Mouse (Mus musculus) testis, postnatal 14 days (tissue): ENCODE data around the gene Piezo1.

Source experiments
- DNase-seq: peaks from one replicate; pipeline ENCODE4 v3.0.0; 2021; ENCODE audit warnings: low spot score

Piezo1 gene

DNA sequence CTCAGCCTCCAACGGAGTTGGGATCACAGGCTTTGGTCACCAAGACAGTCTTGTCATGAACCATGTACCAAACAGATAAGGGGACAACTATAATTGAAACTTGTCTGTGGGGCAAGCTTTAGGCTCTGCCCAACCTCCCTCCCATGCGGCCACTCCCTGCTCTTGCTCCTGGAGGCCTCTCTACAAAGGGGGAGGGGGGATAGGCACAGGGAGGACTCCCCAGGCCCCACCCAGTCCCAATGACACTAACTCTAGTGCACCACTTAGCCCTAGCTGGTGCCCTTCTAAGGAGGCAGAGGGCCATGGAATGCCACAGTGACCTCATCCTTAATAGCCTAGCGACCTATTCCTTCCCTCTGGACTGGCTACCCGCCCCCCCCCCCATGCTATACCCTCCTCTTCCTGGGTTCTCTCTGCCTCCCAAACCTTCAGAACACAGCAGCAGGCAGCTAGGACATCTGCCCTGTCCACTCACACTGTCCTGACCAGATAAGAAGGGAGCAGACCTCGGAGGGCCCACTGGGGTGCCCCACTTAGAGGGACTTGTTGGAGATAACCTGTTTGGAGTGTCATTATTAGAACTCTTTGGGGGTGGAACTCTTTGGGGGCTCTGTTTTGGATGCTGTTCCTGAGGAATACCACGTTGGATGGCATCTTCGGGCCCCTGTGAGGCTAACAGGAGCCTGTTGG, 4.9 kb downstream of the Piezo1 start:
- no peak for DNase-seq

DNA sequence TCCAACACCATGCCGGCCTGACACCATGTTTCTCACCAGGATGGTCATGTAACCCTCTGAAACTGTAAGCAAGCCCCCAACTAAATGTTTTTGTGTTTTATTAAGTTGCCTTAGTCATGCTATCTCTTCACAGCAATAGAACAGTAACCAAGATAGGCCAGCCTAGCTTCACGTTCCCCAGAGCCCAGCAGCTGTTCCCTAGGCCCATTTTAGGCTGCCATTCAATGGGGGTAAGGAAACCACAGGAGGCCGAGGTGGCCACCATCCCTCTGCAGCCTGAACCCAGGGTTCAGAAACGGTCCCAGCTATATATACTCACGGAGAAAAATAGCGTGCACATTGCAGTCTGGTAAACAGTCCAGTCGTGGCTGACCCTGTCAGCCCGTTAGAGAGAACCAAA, 7.0 kb downstream of the Piezo1 start:
- DNase-seq = no peak

DNA sequence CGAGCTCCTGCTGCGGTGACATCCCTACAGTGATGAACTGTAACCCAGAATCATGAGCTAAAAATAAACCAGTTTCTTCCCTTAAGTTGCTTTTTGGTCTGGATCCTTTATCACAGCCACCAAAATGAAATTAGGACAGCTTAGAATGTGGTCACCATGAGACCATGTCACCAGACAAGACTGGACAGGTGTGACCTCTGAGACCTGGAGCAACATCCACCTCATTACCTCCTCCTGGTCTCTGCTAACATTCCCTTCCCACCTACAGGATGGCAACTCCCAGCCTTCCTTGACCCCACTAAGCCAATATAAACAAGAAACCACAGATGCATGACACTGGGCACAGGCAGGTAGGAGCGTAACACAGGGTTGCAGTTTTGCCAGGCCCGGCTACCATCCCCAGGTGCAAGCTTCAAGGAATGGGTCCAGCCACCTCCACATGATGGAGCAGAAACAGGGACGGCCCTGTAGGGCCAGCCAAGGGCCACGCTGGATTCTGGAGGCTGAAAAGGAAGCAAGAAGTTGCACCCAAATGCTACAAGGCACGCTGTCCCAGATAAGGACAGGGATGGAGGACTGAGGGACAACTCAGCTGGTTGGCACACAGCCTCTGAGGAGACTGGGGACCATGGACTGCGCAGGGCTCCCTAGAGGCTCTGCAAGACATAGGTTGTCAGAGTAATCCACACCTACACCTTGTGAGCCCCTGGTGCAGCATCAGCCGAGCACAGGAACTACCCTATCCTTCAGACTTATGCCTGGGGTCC, 12.6 kb downstream of the Piezo1 start:
- DNase-seq = no peak

DNA sequence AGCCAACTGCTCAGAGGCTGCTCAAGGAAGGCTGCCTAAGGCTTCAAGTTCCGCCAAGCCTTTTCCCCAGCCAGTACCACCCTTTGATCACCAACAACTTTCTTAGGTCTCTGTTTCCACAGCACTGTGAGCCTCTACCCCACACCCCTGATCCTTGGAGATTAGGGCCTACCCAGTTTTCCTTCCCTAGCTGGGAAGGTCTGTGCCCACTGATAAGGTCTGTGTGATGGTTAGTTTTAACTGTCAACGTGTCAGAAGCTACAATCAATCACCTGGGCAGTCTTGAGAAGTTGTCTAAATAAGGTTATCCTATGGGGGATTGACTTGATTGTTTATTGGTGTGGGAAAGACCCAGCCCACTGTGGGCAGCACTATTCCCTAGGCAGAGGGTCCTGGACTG, 13.3 kb downstream of the Piezo1 start:
- no peak for DNase-seq

DNA sequence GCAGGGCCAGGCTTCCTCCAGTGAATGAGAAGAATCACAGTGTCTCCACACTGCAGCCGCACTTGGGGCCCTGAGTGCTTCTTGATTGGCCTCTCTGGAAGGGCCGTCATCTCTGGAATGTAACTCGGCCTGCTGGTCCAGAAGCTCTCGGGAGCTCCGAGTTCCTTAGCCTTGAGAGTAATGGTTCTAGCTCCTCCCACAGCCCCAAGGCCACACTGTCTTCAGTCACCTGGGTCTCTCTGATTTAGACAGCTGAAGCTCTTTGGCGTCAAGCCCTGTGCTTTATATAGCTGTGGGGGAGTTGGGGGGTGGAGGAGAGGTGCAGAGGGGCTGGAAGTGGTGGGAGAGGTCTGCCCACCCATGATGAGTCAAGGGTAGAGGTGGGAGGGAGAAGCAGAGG, 14.1 kb downstream of the Piezo1 start:
- peak; percentile 87 for DNase-seq

DNA sequence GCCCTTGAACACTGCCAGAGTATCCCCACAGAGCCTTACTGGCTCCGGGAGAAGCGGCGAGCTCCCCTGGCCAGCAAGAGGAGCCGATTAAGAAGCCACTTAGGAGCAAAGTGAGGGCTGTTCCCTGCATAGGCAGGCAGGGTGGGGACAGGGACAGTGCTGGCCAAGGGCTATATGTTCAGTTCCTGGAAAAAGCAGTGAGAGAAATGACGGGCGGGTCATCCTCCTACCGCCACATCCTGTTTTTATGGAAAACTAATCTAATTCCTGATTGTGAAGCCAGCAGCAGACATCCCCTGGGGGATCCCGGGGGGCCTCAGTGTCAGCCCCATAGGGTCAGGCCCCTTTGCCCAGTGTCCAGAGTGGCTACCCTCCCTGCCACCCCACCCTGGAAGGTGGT, 19.8 kb downstream of the Piezo1 start:
- DNase-seq = no peak

DNA sequence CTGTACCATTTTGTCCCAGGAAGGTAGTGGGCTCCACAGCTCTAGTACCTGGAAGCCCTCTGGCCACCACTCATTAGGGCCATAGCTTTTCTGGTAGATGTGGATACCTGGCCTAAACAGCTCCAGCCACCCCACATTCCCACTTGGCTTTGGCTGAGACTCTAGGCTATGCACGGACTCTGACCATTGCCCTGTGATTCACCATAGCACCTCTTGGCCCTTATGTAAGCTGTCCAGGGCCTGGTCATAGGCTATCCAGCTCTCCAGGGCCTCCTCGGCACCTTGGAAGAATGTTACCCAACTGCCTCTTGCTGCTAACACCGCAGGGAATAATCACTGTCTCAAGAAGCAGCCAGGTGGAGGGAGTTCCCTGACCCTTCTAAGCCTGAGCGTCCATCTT, 22.0 kb downstream of the Piezo1 start:
- DNase-seq = no peak

DNA sequence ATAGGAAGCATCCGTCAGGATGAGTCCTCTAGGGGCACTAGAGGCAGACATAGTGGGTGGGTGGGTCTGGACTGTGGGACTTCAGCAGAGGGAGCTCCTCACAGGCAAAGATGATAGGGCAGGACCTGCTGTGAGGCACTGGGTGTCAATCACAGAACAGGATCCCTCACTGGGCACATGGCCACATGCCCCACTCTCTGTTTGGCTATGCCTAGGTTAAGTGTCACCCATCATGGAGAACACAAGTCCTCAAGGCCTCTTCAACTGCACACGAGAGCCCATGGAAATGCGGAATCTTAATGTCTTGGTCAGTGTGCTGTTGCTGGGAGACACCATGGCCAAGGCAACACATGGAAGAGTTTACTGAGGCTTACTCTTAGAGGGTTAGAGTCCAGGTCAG, 23.2 kb downstream of the Piezo1 start:
- DNase-seq = no peak

DNA sequence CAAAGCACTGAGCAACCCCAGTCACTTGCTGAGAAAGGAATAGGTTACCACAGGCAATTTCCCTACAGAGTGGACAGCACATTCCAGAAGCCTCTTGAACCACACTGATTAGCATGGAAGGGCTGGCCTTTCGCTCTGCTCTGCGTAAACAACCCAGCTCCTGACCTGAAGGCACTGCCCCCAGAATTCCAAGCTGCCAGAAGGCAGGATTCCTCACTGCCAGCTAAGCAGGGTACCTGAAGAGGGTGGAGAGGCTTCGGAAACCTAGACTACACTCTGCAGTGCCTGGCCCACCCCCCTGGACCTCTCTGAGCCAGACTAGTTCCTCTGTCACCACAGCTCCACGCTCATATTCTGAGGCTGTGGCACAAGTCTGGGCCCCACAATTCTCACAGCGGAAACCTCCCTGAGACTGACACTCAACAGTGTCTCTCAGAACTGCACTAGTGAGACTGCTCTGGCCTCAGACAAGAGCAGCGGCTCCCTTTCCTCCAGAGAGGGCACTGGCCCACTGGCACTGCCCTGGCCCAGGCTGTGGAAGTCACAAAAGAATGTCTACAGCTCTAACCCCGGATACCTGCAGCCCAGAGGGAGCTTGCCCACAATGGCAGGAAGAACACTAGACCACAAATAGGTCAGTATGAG, 24.5 kb downstream of the Piezo1 start:
- no peak for DNase-seq

DNA sequence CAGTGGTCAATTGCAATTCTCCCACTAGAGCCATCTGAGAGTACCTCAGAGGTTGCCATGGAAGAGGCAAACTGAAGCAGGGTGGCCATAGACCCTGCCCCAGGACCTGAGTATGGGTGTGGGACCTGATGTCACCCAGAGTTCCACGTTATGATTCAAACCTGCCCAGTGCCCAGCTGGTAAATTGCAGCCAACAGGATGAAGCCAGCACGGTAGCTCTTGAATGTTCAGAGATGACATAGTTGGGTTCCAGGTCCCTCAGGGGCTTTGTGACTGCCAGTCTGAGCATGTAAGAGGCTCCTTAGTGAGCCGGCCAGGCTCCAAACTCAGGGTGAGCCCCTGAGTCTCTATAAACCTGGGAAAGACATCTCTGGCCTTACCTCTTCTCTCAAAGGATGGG, 25.0 kb downstream of the Piezo1 start:
- no peak for DNase-seq

DNA sequence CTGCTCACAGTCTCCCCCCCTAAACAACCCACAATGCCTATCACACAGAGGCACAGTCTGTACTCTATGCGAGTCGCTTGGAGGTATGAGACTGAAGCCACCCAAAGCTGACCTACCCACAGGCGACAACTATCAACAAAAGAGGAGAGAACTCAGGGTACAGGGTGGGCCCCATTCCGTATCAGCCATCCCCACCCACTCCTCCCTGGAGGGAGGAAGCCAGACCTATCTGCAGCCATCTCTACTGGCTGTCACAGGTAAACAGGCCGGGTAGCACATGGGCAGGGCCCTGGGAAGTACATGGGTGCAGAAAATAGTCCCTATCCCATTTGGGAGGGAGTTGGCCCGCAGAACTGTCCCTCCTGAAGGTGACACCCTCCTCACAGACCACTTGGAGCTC, 26.1 kb downstream of the Piezo1 start:
- DNase-seq = no peak

DNA sequence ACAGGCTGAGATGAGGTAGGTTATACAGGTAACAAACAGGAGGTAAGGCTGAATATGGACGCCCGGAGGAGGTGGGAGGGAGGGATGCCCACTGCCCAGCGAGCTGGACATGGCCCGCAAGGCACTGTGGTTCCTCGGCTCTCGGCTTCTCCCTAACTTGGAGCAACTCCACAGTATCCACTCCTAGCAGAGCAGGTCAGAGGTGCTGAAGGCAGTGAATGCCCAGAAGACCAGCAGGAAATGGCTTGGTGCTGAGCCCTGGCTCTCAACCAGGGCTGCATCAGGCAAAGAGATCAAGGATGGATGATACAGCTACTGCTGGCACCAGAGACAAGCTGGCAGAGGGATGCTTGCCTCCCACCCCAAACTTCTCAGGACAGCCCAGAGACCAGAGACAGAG, 26.6 kb downstream of the Piezo1 start:
- no peak for DNase-seq

DNA sequence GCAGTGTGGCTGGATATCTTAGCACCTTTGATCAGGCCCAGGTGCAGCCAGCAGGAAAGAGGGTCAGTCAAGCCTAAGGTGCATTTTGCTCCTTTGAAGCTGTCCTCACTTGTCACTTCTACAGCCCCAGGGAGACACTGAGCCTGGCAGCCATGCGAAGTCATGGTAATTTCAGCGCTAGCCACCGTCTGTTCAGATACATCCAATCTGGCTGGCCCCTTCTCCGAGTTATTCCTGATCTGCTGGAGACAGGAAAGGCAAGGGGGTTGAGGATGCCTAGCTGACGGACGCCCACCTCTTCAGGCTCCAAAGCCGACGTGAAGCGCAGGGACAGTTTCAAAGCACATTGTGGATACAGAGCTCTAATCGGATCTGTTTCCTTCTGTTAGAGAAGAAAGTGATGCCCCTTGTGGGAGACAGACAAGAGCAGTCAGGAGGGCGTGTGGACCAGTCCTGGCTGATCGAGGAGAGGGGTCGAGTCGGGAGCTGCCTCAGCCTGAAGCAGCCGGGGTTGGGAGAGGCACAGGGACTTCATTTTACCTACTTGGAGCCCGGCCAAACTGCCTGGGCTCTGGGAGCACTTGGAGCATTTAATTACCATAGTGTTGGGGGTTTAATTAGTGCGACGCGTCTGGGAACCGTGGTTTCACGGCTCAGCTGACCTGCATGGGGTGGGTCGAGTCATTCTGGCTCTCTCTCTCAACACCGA, 27.3 kb downstream of the Piezo1 start:
- no peak for DNase-seq

DNA sequence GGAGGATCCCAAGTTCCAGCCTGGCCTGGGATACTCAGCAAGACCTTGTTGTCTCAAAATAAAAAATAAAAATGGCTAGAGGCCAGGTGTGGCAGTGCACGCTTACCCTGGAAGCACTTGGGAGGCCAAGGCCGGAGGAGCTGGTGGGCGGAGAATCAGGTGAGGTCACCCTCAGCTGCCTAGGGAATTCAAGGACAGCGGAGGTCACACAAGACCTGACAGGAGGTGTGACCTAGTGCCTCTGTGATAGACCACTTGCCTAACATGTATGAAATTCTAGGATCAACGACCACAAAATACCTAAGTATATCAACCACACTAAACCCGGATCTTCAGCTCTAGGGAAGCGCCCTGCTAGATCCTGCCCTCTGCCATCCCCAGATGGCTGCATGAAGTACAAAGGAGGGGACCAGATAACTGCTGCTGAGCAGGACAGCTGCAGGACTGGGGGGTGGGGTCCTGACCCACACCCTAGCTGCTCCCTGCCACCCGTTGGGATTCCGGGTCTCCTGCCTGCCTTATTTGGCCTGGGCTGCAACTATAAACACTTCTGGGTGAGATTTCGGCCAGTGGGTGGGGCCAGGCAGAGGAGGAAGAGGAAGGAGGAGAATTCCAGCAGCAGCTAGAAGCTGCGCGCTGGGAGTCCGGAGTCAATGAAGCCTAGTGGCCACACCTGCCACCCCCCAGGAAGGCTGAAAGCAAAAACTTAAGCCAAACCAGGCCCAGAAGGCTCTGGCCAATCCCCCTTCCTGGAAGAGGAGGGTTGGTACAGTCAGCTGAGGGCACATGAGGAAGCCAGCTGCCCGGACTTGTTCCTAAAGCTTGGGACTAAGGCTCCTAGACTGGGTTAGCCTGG, 28.1 kb downstream of the Piezo1 start:
- DNase-seq = no peak

DNA sequence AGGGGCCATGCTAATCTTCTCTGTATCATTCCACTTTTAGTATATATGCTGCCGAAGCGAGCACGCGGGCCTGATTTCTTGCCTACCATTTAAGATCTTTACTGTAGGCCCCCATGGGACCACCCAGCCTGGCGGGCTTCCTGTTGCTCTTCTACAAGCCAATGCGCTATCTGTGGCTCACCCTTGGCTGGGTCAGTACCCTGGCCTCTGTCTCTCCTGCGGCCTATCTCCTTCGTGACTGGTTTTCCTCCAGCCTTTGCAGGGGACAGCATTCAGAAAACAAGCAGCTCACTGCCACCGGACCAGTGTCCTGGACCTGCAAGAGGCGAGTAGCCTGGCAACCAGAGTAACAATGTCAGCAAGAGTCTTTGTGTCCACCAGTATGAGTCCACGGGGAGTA, 30.5 kb downstream of the Piezo1 start:
- DNase-seq = no peak

DNA sequence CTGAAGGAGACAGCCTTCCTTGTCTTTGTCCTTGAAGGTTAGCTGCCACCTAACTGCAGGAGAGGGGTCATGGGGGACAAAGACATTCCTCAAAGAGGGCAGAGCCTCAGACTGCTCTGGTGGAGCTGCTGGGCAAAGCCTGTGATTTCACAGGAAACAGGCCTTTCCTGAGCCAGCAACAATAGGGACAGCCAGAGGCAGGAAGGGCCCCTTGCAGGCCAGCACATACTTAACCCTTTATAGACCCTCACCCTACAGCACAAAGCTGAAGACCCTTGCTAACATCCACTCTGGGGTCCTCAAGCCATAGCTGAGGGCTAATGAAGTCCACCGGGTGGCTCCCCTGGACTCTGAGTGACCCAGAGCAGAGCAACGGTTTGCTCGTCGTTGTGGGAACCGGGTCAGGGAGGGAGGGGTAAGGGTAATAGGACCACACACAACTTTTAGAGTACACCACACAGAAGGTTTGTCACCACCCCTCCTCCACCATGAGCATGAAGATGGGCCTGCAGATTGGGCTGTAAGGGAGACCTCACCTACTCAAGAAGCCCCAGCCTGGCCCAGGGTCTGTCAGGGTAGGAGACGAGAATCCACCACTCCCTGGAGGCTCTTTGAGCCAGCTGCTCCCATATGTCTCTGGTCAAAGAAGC, 33.5 kb downstream of the Piezo1 start:
- DNase-seq = no peak

DNA sequence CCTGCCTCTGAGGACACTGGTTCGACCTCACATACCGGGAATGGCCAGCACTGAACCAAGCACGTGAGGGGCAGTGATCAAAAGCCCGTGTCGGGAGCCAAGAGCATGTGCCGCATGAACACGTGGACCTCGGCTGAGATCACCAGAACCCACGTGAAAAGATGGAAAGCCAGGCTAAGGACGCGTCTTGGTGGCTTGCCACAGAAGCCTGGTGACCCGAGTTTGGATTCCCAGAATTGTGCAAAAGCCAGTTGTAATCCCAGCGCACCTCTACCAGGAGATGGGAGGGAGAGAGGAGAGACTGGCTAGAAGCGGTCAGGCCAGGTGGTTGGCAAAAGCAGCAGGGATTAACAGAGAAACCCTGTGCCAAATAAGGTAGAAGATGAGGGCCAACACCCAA, 35.4 kb downstream of the Piezo1 start:
- no peak for DNase-seq

DNA sequence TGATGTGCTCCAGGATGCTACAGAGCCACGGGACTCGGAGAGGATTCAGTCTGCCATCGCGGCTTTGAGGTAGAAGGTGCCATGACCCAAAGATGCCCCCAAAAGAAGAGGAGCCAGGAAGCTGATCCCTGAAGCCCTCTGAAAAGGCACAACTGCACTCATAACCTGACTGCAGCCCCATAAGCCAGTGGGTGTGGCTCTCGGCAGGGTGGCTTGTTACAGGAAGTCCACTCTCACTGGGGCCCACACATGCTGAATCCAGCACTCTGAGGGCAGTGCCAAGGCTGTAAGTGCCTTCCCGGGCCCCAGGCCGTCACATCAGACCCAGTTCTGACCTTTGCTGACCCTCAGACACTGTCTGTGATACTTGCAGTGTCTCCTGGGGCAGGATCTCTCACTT, 38.7 kb downstream of the Piezo1 start:
- DNase-seq = no peak

DNA sequence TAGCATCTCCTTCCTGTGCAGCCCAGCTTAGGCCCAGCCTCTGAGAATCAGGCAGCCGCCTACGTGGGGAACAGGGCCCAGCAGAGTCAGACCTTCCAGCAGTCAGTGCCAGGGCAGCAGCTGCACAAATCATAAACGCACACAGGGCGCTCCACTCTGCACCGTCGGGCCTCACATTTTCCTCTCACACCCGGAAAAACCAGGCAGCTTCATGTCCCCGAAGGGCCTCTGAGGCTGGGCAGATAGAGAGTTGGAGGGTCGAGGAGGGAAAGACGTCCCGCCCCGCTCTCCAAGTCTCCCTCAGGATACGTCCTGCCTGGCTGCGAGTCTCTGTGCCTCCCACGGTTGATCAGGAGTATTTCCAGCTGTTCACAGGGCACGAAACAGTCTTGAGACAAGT, 39.6 kb downstream of the Piezo1 start:
- peak; percentile 31 for DNase-seq

DNA sequence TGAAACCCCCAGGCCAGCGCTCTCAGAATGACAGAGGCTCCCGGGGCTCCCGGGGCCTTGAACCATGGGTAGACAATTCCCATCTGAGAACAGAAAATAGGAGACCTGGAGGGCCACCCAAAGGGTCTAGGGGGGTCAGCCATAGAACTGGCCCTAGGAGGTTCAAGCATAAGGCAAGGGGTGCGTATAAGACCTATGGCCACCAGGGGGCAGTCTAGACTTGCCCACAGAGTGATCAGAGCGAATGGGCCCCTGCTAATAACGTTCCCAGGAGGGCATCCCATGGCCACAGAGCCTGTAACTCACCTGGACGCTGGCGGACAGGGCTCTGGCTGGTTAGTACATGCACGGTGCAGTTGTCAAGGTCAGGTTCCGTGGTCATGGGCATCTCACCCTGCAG, 50.3 kb downstream of the Piezo1 start:
- DNase-seq = peak; percentile 64

DNA sequence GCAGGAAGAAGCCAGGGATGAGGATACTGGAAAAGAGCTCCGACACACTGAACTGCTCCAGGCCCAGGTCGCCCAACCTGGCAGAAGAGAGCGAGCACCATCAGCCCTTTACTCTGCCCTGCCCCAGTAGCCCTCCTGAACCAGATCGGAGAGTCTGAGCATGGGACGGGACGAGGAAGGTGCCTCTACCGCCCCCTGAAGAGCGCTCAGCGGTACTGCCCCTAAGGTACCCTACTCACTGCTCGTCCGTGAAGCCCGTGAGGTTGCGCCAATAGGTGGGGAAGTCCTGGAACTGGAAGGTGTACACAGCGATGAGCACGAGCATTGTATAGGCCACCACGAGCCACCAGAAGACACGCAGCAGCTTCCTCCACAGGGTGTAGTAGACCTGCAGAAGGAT, 53.2 kb downstream of the Piezo1 start:
- no peak for DNase-seq
